Mouse (Mus musculus) myocyte (in vitro differentiated cells): Measurements from ENCODE around the gene Ntf5. TPM values are rescaled to one million over a fixed set of nuclear protein-coding genes. Genes with fewer than 3 reads are reported as not detected.

Experiments used
- H3K27me3 ChIP-seq: one replicate; pipeline ENCODE4 v1.6.1; 2011; ENCODE audit not compliant: control insufficient read depth, insufficient read depth, insufficient read length
- H3K36me3 ChIP-seq: one replicate; pipeline ENCODE4 v1.6.1; 2011; ENCODE audit not compliant: control insufficient read depth, insufficient read depth
- H3K4me2 ChIP-seq: one replicate; pipeline ENCODE4 v1.6.1; 2011; ENCODE audit warnings: low read depth, control low read depth
- H3K4me3 ChIP-seq: one replicate; pipeline ENCODE4 v1.5.1; 2011; ENCODE audit warnings: mild to moderate bottlenecking, control low read depth, moderate library complexity
- H3K79me2 ChIP-seq: one replicate; pipeline ENCODE4 v1.6.1; 2011; ENCODE audit not compliant: control insufficient read depth, insufficient read depth
- H3ac ChIP-seq: one replicate; pipeline ENCODE4 v1.6.1; 2011; ENCODE audit not compliant: control insufficient read depth, insufficient read length
- CEBPB ChIP-seq: IDR thresholded peaks from 2 replicates; pipeline ENCODE4 v1.6.1; 2011; ENCODE audit warnings: mild to moderate bottlenecking, moderate library complexity; ENCODE audit not compliant: poor library complexity, insufficient read depth, severe bottlenecking
- E2F4 ChIP-seq: IDR thresholded peaks from one replicate; pipeline ENCODE4 v1.6.1; 2011; ENCODE audit warnings: mild to moderate bottlenecking, control low read depth, moderate library complexity; ENCODE audit not compliant: insufficient read depth
- MAX ChIP-seq: IDR thresholded peaks from one replicate; pipeline ENCODE4 v1.6.1; 2011; ENCODE audit warnings: low read depth, mild to moderate bottlenecking, control low read depth
- MYOD1 ChIP-seq, 3 experiments: IDR thresholded peaks; one replicate each; pipeline ENCODE4 v1.6.1; 2011; ENCODE audit warnings: control low read depth in 2 of 3, low read depth in 2 of 3, mild to moderate bottlenecking in 2 of 3, moderate library complexity in 1 of 3; ENCODE audit not compliant: insufficient read length in 2 of 3, control insufficient read depth in 1 of 3
- MYOG ChIP-seq, 3 experiments: IDR thresholded peaks; one replicate each; pipeline ENCODE4 v1.6.1; 2011; ENCODE audit warnings: control low read depth in 2 of 3, low read depth in 2 of 3, mild to moderate bottlenecking in 2 of 3; ENCODE audit not compliant: insufficient read length in 2 of 3, control insufficient read depth in 1 of 3, insufficient read depth in 1 of 3
- POLR2A ChIP-seq: IDR thresholded peaks from one replicate; pipeline ENCODE4 v1.6.1; 2011; ENCODE audit warnings: low read depth, mild to moderate bottlenecking, control low read depth, moderate library complexity; ENCODE audit not compliant: insufficient read length
- POLR2AphosphoS2 ChIP-seq: IDR thresholded peaks from one replicate; pipeline ENCODE4 v1.6.1; 2011; ENCODE audit warnings: low read depth, control low read depth; ENCODE audit not compliant: insufficient read length
- REST ChIP-seq: IDR thresholded peaks from one replicate; pipeline ENCODE4 v1.6.1; 2011; ENCODE audit warnings: mild to moderate bottlenecking, control low read depth, moderate library complexity; ENCODE audit not compliant: insufficient read depth, insufficient read length
- SRF ChIP-seq: IDR thresholded peaks from one replicate; pipeline ENCODE4 v1.6.1; 2011; ENCODE audit warnings: low read depth; ENCODE audit not compliant: control insufficient read depth, insufficient read length
- TCF12 ChIP-seq: IDR thresholded peaks from one replicate; pipeline ENCODE4 v1.6.1; 2011; ENCODE audit warnings: mild to moderate bottlenecking, control low read depth; ENCODE audit not compliant: poor library complexity, insufficient read depth, severe bottlenecking
- TCF3 ChIP-seq: IDR thresholded peaks from one replicate; pipeline ENCODE4 v1.6.1; 2011; ENCODE audit warnings: low read depth, control low read depth; ENCODE audit not compliant: insufficient read length
- USF1 ChIP-seq: IDR thresholded peaks from one replicate; pipeline ENCODE4 v1.6.1; 2011; ENCODE audit warnings: low read depth, mild to moderate bottlenecking, control low read depth, moderate library complexity
- polyA plus RNA-seq: library from polyadenylated mRNA; unstranded; fragments of >200 nt; fragmentation: generic; extraction: Trizol; gene quantifications from one replicate; pipeline ENCODE4 v1.2.1, GENCODE M21; 2012; ENCODE audit warnings: missing spikeins

Ntf5 gene
- polyA plus RNA-seq, 1 experiment: 1.9 TPM

DNA sequence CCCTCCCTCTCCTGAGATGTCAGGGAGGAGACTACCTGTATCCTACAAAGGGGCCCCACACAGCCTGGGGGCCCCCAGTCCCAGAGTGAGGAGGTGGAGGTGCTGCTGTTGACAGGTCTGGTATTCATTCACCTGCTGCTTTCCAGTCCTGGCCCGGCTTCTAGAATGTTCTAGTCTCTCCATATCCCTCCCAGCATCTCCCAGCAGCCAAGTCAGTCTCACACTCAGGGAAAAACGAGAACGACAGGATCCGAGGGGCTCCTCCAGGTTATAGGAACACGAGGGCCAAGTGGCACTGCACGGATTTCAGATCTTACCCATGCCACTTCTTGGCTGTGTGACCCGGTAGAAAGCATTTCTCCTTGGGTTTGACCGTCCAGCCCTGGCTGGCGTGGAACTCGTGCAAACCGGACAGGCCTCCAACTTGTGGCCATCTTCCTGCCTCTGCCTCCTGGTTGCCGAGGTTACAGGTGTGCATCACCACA, 1.3 kb downstream of the Ntf5 start:
- peaks cover 14% of the 10 kb centered on the region for H3K27me3 ChIP-seq
- peak overlapping the region; percentile 9 for H3K4me2 ChIP-seq
- no peak for TF ChIP-seq POLR2A
- TF ChIP-seq E2F4: no peak
- TF ChIP-seq SRF: no peak
- no peak for TF ChIP-seq MYOG (IDR thresholded peaks at IDR 0.05; ENCODE audit: control insufficient read depth in 1 of 3, insufficient read depth in 1 of 3, insufficient read length in 2 of 3, low read depth in 2 of 3)
- no peak for TF ChIP-seq TCF12
- no peak for TF ChIP-seq TCF3
- TF ChIP-seq POLR2AphosphoS2: no peak
- TF ChIP-seq MYOD1 (IDR thresholded peaks at IDR 0.05; ENCODE audit: control insufficient read depth in 1 of 3, insufficient read length in 2 of 3, low read depth in 2 of 3): no peak
- TF ChIP-seq REST: no peak
- no peak for TF ChIP-seq MAX
- TF ChIP-seq USF1: no peak
- TF ChIP-seq CEBPB: no peak
- peak overlapping the region; percentile 3 for H3K4me3 ChIP-seq
- H3K36me3 ChIP-seq: no peaks in the 10 kb centered on the region
- no peaks in the 10 kb centered on the region for H3K79me2 ChIP-seq
- no peak overlapping the region for H3ac ChIP-seq

GRCm38 (mm10) chr7:45415636-45416035, 2.1 kb downstream of the Ntf5 start:
- H3K36me3 ChIP-seq: no peaks in the 10 kb centered on the region
- peaks cover 14% of the 10 kb centered on the region for H3K27me3 ChIP-seq
- peak overlapping the region; percentile 34 for H3K4me2 ChIP-seq
- H3K4me3 ChIP-seq: no peak overlapping the region
- TF ChIP-seq TCF12 (no peak), MYOD1 (IDR thresholded peaks at IDR 0.05; ENCODE audit: control insufficient read depth in 1 of 3, insufficient read length in 2 of 3, low read depth in 2 of 3) (peak in 2 of 3 experiments; percentile 76 to 98), E2F4 (no peak), MYOG (IDR thresholded peaks at IDR 0.05; ENCODE audit: control insufficient read depth in 1 of 3, insufficient read depth in 1 of 3, insufficient read length in 2 of 3, low read depth in 2 of 3) (peak in 2 of 3 experiments; percentile 95 to 96), POLR2A (no peak), POLR2AphosphoS2 (no peak), TCF3 (peak; percentile 27), USF1 (no peak), MAX (no peak), CEBPB (no peak), SRF (no peak), REST (no peak)
- no peak overlapping the region for H3ac ChIP-seq
- H3K79me2 ChIP-seq: no peaks in the 10 kb centered on the region

- TF ChIP-seq MAX: no peak
- TF ChIP-seq REST: no peak
- TF ChIP-seq TCF12: no peak
- no peak for TF ChIP-seq SRF
- TF ChIP-seq MYOG (IDR thresholded peaks at IDR 0.05; ENCODE audit: control insufficient read depth in 1 of 3, insufficient read depth in 1 of 3, insufficient read length in 2 of 3, low read depth in 2 of 3): no peak
- TF ChIP-seq USF1: no peak
- TF ChIP-seq POLR2A: no peak
- no peak for TF ChIP-seq TCF3
- no peak for TF ChIP-seq MYOD1 (IDR thresholded peaks at IDR 0.05; ENCODE audit: control insufficient read depth in 1 of 3, insufficient read length in 2 of 3, low read depth in 2 of 3)
- no peak for TF ChIP-seq E2F4
- no peak for TF ChIP-seq CEBPB
- TF ChIP-seq POLR2AphosphoS2: no peak
- Histone ChIP-seq H3K79me2 (no peaks in the 10 kb centered on the region), H3ac (no peak overlapping the region), H3K27me3 (peaks cover 9% of the 10 kb centered on the region), H3K4me3 (no peak overlapping the region), H3K36me3 (no peaks in the 10 kb centered on the region), H3K4me2 (no peak overlapping the region)
These were observed 4.5 kb downstream of the Ntf5 start for GRCm38 (mm10) chr7:45417962-45418492.

- no peak overlapping the region for H3K4me3 ChIP-seq
These were observed 6.5 kb downstream of the Ntf5 start for GRCm38 (mm10) chr7:45419859-45420614.

More at GRCm38 (mm10) chr7:45419859-45420614, 6.5 kb downstream of the Ntf5 start:
- Histone ChIP-seq H3ac (no peak overlapping the region), H3K27me3 (peaks cover 9% of the 10 kb centered on the region), H3K79me2 (no peaks in the 10 kb centered on the region), H3K4me2 (no peak overlapping the region), H3K36me3 (peaks cover 3% of the 10 kb centered on the region)
- TF ChIP-seq REST: no peak
- TF ChIP-seq TCF12: no peak
- no peak for TF ChIP-seq MYOG (IDR thresholded peaks at IDR 0.05; ENCODE audit: control insufficient read depth in 1 of 3, insufficient read depth in 1 of 3, insufficient read length in 2 of 3, low read depth in 2 of 3)
- TF ChIP-seq POLR2AphosphoS2: no peak
- TF ChIP-seq MAX: no peak
- TF ChIP-seq CEBPB: no peak
- TF ChIP-seq SRF: no peak
